Mouse (Mus musculus): ENCODE measurements around the gene Dok5.

Dok5 gene

DNA sequence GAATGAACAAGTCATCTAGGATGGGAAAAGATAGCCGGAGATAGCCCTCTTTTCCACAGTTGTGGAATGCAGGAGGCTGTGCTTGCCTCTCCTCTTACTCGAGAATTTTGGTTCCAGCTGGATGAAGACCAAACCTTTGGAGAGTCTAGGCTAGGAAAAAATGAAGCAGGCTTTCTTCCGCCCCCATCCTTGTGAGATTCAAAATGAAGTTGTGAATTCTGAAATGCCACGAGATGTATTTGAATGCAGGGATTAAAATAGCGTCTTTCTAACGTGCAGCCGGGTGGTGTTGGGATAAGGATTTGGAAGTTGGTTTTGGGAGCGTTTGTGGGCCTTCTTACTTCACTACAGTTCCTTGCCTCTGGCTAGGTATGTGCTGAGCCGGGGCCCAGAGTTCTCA is 6.8 kb downstream of the Dok5 start:
- DNase-seq (ENCODE audit: low read depth, low spot score), result no peak

DNA sequence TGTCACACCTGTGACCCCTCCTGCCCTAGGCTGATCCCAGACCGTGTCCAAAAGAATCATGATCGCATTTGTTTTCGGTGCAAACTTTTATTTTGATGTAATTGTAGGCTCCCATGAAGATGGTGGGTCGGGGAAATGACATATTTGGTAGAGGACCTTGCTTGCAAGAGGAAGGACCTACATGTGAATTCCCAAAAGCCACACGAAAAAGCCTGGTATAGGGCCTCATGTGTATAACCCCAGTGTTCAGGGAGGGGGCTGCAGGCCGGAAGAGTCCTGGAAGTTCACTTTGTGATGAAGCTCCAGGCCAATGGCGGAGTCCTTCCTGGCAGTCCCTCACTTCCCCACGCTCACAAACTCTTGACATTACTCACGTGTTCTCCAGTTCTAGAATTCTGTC is 7.3 kb downstream of the Dok5 start:
- no peak for DNase-seq (ENCODE audit: low read depth, low spot score)

DNA sequence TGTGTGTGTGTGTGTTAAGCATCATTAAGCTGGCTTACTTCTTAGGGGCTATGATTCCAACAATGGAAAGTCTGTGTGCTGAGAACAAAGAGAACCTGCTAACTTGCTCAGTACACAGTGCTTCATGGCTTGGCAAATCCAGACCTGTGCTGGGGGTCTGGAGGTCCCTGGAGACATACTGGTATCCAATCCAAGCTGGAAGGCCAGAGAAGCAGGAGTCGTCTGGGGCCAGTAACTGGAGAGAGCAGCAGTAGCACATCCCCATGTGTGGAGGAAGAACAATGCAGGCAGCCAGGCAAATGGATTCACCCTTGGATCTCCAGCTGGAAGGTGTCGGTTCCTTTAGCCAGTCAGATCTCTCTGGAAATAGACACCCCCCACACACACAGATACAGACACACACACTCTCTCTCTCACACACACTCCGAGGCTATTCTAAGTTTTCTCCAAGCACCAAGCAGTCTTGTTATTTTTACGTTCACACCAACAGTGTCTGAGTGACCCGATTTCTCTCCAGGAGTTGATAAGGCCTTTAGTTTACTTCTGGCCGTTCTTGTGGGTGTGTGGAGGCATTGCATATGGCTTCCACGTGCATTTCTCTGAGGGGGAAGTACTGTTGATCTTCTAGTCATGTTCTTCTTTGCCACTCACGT is 8.2 kb downstream of the Dok5 start:
- no peak for DNase-seq (ENCODE audit: low read depth, low spot score)

DNA sequence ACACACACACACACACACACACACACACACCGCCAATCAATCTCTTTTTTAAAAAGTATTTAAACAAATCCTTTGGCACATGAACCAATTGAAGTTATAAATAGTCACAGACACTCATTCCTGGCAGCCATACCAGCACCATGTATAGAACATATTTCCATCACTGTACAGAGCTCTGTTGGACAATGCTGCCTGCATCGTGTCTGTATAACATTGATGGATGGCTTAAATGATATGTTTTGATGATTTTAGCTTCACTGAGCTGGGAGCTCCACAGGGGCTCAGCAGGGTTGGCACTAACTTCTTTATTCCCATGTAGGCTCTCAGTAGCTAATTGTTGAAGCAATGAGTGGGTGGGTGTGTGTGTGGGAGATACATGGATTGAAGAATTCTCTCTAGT is 11.9 kb downstream of the Dok5 start:
- no peak for DNase-seq (ENCODE audit: low read depth, low spot score)

DNA sequence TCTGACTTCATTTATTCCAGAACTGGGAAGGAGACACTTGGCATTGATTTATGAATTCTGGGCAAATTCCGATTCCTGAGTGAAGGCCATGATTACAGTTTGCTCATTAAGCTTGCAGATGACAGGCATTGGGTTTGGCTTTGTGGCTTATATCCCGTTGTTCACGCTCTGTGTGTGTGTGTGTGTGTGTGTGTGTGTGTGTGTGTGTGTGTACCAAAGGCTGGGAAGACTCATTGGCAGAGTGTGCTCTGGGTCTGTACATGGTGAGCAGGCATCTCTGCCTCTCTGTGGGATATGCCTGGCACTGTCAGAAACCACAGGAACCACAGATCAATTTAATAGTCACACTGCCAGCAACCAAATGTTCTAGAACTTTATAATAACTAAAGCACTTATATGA is 17.3 kb downstream of the Dok5 start:
- no peak for DNase-seq (ENCODE audit: low read depth, low spot score)

DNA sequence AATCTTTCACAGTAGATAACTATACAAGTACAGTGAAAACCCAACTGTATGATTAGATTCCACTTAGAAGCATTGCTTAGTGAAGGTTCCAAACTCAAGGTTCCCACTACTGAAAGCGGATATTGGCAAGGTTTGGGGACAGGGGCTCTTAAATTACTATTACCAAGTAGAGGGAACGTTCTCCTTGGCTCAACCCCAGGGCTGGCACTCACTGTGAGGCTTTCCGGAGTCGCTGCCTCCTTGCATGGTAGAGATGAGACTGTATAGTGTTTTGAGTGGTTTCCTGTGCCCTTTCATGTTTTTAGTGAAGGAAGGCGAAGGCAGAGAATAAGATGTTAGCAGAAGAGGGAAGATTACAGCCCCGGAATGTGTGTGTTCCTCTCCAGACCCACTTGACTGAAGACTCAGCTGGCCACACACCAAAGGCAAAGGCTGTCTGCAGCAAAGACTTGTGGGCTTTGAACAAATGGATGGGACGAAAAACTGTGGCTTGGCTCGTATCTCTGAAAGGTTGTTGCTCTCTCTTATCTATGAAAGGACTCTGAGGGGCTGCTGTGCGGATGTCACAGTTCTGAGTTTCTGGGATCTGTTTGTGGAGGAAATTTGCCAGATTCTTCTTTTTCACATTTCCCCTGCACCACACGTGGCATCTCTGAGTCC is 20.7 kb downstream of the Dok5 start:
- no peak for DNase-seq (ENCODE audit: low read depth, low spot score)

DNA sequence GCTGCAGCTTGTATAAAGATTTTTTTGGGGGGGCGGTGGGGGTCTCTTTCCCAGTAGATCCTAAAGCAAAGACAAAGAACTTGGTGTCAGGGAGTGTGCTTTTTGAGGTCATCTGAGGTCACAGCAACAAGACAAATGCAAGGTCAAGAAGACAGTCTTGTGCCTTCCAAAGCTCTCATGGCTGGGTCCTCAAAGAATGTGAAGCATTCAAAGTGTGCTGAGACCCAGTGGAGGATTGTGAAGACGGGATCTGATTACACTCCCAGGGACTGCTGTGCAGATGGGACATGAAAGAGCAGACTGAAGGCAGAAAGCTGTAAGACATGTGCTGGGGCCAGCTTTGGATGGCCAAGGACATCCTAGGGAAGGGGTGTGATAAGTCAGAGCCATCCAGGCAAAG is 24.2 kb downstream of the Dok5 start:
- DNase-seq (ENCODE audit: low read depth, low spot score), result no peak

DNA sequence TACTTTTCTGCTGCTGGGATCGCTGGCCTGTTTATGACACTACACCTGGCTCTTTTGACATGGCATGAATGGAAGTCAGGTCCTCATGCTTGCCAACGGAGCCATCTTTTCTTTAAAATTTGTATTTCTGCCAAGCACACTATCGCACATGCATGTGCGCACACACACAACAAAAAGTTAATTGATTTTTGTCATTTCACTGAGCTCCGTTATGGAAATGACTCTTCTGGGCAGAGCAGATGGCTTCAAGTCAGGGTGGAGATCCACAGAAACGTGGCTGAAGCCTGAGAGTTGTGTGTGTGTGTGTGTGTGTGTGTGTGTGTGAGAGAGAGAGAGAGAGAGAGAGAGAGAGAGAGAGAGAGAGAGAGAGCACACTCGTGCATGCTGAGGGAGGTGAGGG is 25.1 kb downstream of the Dok5 start:
- no peak for DNase-seq (ENCODE audit: low read depth, low spot score)

DNA sequence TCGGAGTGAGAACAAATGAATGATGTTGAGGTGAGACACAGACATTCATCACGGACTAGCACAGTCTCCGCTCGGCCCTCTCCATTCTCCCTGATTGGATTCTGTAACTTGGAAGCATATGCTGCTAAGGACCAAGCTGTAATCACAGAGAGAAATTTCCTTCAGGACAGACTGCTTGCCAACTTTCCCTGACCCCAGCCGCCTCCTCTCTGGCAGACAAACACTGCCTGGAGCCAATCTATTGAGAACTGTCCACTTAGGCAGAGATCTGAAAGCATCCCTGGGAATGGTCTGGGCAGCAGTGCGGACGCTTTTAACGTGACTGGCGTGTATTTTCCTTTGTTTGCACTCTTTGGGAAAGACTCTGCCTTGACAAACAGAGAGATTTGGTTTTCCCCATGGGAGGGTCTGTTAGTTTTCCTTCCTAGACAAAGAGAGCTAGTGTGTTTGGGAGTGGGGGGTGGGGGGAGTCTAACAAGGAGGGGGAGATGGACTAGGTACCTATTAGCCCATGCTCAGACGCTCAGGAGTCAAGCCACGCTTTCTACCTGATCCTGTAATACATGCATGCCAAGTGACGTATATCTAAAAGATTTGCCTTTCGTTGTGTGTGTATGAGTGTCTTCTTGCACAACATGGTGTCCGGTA is 25.7 kb downstream of the Dok5 start:
- DNase-seq (ENCODE audit: low read depth, low spot score), result no peak

DNA sequence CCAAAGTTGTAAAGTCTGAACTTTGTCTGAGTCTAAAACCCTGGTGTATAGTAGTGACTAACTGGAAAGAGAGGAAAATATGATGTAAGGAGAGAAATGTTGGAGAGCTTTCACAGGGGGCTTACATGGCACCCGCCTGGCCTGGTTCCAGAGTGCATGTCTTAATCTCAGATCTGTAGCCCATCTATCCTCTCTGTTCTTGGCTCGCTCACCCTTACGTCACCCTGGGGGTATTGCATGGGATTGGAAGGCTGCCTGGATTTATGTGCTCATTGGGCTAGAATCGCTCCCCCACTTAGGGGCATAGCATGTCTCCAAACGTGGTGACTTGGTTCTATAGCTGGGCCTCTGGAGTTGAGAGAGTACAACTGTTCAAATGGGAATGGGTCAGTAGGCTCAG is 26.6 kb downstream of the Dok5 start:
- no peak for DNase-seq (ENCODE audit: low read depth, low spot score)

DNA sequence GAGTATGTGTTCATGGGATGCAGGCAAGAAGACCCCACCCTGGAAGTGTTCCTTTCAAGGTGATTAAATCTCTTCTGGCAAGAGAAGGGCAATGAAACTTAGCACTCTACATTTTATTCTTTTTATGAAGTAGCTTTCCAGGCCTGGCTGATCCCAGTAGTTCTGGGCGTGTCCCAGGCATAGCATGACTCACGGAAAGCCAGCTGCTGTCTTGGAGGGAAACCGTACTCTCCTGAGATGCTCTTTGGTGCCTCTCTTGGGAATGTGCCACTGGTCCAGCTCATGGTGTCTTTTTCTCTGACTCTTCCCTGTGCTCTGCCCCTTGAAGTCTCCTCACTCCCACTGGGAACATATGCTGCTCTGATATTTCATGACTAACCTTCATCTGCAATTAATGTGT is 33.1 kb downstream of the Dok5 start:
- no peak for DNase-seq (ENCODE audit: low read depth, low spot score)

DNA sequence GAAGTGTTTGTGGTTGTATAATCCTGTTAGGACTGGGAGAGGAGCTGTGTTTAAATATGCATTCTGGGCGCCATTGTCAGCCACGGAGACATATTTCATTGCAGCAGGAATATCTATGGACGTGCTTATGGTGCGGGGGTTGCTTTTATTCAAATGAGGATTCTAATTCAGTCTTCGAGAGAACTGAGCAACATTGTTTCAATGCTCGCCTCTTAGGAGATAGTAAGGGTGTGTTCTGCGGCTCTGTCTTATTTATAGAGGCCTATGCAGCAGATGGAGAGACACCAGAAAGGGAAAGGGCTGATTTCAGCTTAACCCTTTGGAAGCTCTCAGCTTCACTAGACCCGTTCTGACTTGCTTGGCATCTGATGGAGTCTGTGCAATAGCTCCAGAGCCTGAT is 35.6 kb downstream of the Dok5 start:
- DNase-seq (ENCODE audit: low read depth, low spot score), result no peak

DNA sequence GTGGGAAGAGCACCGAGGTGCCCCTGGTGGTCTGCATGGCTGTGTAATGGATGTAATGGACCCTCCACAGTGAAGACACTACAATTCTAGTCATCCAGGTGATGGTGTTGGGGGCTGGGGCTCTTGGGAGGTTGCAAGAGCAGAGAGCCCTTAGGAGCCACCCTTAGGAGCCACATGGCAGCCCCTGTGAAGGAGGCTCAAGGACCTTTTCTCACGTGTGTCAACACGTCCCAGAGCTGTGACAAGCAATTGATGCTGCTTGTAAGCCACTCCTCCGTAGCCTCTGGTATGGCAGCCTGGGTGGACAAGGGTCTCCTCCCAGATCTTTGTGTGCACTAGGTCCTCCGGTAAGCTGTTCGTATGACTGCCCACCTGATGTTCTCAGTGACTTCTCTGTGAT is 37.1 kb downstream of the Dok5 start:
- no peak for DNase-seq (ENCODE audit: low read depth, low spot score)

DNA sequence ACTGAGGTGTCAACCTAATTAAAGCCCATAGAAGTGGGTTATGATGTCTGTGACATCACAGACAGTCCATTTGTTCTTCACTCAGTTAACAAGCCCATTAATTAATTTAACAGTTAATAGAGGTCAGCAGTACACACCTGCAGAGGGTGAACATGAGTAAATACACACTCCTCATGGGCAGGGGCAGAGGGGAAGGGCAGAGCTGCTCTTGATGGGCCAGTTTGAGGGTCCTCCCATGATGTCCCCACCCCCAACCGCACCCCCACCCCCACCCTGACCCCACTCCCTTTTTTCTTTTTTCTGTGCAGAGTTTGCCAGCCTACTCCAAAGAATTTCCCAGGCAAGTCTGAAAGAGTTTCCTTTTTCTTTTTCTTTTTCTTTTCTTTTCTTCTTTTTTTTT is 39.9 kb downstream of the Dok5 start:
- DNase-seq (ENCODE audit: low read depth, low spot score), result no peak

DNA sequence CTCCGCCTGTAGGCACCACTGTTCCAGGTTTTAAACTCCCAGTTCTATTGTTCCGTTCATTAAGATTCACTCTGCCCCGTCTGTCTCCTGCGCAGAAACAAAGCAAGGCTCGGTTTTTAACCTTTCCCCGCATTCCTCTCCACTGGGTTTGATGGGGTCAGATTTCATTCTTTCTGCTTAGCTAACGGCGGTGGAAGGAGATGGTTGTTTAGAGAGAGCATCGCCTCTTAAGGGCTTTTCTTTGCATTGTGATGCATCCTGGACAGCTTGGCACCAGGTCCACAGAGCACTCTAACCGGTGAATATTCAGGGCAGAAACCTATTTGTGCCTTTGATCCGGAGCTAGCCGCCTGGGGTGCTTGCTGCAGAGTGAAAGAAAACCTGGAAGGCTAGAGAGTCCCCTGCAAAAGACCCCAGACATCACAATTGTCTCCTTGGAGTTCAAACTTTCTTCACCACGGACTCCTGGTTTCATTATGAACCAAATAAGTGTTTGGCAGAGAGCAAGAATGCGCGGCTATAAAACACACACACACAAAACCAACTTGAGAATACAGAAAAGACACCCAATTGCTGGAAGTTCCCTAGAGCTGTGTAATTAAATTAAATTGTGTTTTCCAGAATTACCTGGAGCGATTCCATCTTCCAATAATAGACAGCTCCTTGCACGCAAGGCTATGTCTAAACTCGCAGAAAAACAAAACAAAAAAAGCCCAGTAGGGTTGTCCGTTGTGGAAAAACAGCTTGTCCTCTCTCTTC is 40.7 kb downstream of the Dok5 start:
- no peak for DNase-seq (ENCODE audit: low read depth, low spot score)

DNA sequence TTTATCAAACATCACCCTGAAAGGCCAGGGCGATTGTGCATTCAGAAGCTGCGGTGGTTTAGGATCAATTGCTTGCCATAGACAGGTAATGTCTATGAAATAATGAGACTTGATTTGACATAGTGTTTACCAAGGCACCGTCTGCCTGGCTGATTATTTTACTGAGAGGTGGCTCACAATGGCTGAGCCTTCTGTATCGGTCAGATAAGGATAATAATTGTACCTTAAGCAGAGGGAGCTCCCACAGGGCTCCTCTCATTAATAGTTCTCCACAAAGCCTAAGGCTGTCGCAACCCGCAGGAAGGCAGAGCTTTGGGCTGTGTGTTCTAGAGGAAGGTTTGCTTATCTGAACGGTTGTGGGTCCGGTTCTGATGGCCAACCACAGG is 41.3 kb downstream of the Dok5 start:
- DNase-seq (ENCODE audit: low read depth, low spot score), result no peak

DNA sequence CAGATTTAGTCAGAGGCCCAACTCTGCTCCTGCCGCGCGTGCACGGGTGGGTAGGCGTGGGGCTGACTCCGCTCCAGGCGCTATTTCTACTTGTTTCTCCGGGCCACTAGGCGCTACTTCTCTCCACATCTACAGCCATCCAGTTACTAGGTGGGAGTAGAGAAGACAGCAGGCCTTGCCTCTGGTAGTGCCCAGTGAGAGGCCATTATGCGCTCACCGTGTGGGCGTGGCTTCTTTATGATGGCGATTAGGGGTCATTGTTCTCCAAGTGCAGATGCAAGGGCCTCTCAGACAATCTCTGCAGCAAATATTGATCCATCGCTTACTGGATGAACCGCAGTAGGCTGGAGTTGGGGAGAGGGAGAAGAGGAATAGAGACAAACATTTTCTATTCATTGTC is 44.0 kb downstream of the Dok5 start:
- no peak for DNase-seq (ENCODE audit: low read depth, low spot score)

DNA sequence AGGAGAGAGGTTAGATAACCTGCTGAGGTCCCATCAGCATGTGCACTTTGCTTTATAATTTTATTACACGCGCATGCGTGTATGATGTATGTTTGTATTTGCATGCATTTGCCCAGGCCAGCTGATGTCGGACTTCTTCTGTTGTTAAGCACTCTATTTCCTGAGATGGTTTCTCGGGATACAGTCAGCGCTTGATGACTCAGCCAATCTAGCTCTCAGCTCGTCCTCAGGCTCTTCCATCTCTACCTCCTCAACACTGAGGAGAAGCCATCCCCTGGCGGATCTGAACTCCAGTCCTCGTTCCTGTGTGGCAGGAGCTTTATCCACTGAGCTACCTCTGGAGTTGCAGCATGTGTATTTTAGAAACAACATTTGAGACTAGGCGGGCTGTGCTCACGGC is 44.5 kb downstream of the Dok5 start:
- no peak for DNase-seq (ENCODE audit: low read depth, low spot score)

DNA sequence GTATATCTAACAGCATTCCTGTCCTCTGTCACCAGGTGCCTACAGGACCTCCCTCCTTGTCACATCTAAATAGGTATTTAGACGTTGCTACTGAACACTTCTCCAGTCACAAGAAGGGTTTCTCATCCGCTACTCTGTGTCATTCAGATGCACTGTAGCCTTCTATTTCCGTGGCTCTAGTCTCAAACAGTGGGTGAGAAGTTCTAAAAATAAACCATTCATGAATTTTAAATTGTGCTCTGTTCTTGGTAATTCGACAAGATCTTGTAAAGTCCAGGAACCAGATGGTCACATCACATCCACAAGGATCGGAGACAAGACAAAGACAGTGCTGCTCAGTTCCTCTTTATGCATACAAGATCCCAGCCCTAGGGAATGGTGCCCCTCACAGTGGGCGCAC is 46.0 kb downstream of the Dok5 start:
- DNase-seq (ENCODE audit: low read depth, low spot score), result no peak

DNA sequence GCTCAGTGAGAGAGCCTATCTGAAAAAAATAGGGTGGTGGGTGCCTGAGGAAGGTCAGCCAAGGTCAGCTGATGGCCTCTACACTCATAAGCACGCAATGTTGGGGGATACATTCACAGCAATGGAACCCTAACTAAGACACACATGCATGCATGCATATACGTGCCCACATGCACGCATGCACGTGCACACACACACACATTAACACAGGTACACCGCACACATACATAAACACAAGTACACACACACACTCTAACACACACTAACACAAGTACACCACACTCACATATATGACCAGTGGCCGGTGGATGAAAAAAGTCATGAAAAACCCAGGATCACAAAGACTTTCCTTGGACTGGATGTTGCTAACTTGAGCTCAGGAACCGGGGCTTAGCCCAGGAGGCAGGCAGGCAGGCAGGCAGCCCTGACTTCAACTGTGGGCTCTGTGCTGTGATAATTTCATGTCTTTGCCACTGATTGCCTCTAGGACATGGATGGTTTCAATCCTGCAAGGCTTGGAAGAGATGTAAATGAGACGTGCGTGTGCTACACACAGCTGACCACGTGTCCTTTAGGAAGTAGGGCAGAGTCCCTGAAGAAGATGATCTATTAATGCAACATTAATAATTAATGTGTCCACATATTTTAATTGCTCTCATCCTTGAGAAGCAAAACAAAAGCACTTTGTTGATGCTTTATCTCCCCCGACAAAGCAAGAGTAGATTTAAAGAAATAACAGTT is 48.6 kb downstream of the Dok5 start:
- DNase-seq (ENCODE audit: low read depth, low spot score), result no peak

DNA sequence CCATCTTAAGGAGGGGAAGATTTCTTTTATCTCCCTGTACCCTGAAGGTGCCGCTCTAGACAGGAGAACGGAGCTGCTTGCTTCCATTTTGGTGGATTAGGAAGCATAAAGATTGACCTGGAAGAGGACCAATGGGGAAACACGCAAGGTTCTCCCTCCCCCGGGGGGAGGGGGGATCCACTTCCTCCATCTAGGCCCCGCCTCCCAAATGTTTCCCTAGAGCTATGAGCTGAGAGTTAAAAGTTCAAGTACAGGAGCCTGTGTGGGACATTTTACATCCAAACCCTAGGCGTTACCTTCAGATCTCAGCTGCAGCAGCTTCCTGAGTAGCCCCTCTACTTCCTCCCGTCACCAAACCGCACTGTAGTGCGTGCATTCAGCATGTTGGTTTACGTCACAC is 56.5 kb downstream of the Dok5 start:
- DNase-seq (ENCODE audit: low read depth, low spot score), result no peak

Measured in CD4-positive, CD25-positive, alpha-beta regulatory T cell, adult 2 months (primary cell).